Mouse (Mus musculus) liver, embryonic 12.5 days (tissue): Measurements from ENCODE around the gene Acp5. TPM values are rescaled to one million over a fixed set of nuclear protein-coding genes. Genes with fewer than 3 reads are reported as not detected.

Source experiments
- ATAC-seq: fragments of 200-750 bp; cut with Nextera tagmentation; 2 replicates; pipeline ENCODE4 v1.8.0; 2017; ENCODE audit warnings: moderate number of reproducible peaks, mild to moderate bottlenecking, moderate library complexity
- H3K27ac ChIP-seq: fragments of 300-500 bp; sonication (generic); 2 replicates; pipeline ENCODE4 v1.5.1; 2016; ENCODE audit warnings: mild to moderate bottlenecking
- H3K27me3 ChIP-seq: fragments of 300-500 bp; sonication (generic); replicated peaks from 2 replicates; pipeline ENCODE4 v1.6.1; 2016; ENCODE audit warnings: mild to moderate bottlenecking, moderate library complexity
- H3K36me3 ChIP-seq: fragments of 300-500 bp; sonication (generic); 2 replicates; pipeline ENCODE4 v1.6.1; 2016; ENCODE audit warnings: mild to moderate bottlenecking, moderate library complexity
- H3K4me1 ChIP-seq: fragments of 300-500 bp; sonication (generic); 2 replicates; pipeline ENCODE4 v1.6.1; 2016
- H3K4me2 ChIP-seq: fragments of 300-500 bp; sonication (generic); 2 replicates; pipeline ENCODE4 v1.6.1; 2016; ENCODE audit warnings: mild to moderate bottlenecking, moderate library complexity
- H3K4me3 ChIP-seq: fragments of 300-500 bp; sonication (generic); 2 replicates; pipeline ENCODE4 v1.5.1; 2016; ENCODE audit warnings: mild to moderate bottlenecking, moderate library complexity
- H3K9ac ChIP-seq: fragments of 300-500 bp; sonication (generic); 2 replicates; pipeline ENCODE4 v1.6.1; 2016; ENCODE audit warnings: mild to moderate bottlenecking, moderate library complexity
- H3K9me3 ChIP-seq: fragments of 300-500 bp; sonication (generic); replicated peaks from 2 replicates; pipeline ENCODE4 v1.6.1; 2016; ENCODE audit warnings: mild to moderate bottlenecking, moderate library complexity
- WGBS: fragments of 180-500 bp; shearing (Covaris S2); methylation state at CpG from one replicate; pipeline ENCODE4 v1.1.7; 2016; ENCODE audit not compliant: insufficient replicate concordance; 5-methylcytosine and 5-hydroxymethylcytosine counted together
- polyA plus RNA-seq: library from polyadenylated mRNA; unstranded; fragments of >200 nt; fragmentation: Nextera tagmentation; extraction: Ambion mirVana; gene quantifications from 2 replicates; pipeline ENCODE4 v1.2.1, GENCODE M21; 2016

Gene Acp5
- polyA plus RNA-seq, 1 experiment from 2014 or later = 179 TPM

DNA sequence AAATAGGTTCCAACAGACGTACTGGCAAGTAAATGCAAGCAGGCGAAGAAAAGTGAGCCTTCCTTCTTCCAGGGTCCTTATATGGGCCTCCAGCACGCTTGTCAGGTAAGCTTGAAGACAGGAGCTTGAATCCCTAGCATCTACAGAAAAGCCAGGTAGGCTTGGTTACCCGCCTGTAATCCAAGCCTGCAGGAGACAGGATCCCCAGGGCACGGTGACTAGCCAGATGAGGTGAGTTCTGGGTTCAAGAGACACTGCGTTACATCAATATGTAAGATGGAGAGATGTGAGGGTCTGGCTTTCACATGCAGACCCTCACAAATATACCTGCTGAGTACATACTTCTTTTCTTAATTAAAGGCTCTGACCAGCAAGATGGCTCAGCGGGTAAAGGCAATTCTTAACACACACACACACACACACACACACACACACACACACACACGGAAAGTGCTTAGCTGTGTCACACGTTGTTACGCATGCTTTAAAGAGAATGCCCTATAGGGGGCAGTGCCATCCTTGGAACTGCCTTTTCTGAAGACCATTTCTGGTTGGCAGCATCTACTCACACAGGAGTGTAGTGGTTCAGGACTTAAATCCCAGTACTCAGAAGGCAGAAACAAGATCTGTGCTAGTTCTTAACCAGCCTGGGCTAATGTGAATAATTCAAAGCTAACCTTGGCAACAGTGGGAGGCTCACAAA, 17.6 kb downstream of the Acp5 start:
- peak overlapping the region; percentile 82 for H3K4me2 ChIP-seq
- no peak; the same call in 1 of the 2 replicates for ATAC-seq
- H3K27ac ChIP-seq = peak overlapping the region; percentile 55
- no peaks in the 10 kb centered on the region for H3K9me3 ChIP-seq
- peaks cover 19% of the 10 kb centered on the region for H3K36me3 ChIP-seq
- peak overlapping the region; percentile 82 for H3K4me3 ChIP-seq
- no peaks in the 10 kb centered on the region for H3K27me3 ChIP-seq
- peaks cover 57% of the 10 kb centered on the region for H3K4me1 ChIP-seq
- WGBS = 37% methylated on average over 10 of the region's 10 CpGs
- 0 out of 2 replicates have a peak overlapping the region, but pooled peaks have one; percentile 66 for H3K9ac ChIP-seq

DNA sequence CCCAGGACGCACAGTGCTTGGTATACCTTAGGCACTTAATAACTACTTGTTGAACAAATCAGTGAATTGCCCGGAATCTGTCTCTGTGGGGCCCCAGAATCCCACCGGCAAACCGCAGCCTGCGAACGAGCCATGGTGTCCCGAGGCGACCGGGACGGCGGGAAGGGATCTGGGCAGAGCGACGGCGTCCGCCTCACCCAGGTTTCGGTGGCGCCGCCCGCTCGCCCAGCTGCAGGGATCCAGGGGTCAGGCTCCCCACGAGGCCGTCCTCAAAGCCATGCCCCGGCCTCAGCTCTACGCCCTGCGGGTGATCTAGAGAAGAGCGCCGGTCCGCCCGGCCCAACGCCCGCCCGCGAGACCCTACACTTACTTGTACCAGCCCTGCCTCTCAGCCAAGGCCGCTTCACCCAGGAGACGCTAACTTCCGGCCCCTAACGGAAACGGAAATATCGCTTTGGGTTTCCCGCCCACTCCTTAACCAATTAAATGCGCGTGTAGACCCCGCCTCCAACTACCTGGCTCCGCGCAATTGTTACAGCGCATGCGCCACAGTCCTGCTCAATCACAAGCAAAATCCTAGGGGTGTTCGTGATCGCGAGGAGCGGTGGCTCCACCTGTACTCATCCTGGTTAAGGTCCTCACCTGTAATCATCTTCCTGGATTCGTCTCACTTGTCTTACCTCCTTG, 18.6 kb downstream of the Acp5 start, which contains the start of gene Elof1:
Elof1 (minus strand) TSS at position 433 of the 687 bp plus-strand sequence.
- Histone ChIP-seq H3K9me3 (no peaks in the 10 kb centered on the region), H3K36me3 (peaks cover 29% of the 10 kb centered on the region), H3K4me1 (peaks cover 47% of the 10 kb centered on the region), H3K27me3 (no peaks in the 10 kb centered on the region), H3K4me2 (peak within 1 kb of the TSS; percentile 82), H3K9ac (peak within 1 kb of the TSS; percentile 89), H3K27ac (peak within 1 kb of the TSS; percentile 79), H3K4me3 (peak within 1 kb of the TSS; percentile 82)
- under 1% methylated on average over 52 of the region's 52 CpGs for WGBS
- peak; percentile 89 for ATAC-seq

DNA sequence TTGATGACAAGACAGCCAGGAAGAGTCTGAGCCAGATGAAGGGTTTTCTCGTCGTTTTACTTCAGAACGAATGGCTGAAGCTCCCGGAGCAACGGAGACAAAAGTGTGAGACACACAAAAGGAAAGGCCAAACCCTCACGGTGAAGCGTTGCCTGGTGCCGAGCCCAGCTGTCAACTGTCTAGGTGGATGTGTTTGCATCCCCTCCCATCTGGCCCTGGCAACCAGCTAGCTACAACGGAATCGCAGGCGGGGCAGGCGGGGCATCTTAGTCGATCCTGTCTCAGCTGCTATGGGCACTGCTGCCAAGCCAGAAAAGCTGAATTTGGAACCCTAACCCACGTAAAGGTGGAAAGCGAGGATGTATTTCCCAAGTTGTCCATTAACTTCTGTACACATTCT, 19.4 kb downstream of the Acp5 start:
- Histone ChIP-seq H3K4me2 (peak overlapping the region; percentile 82), H3K36me3 (peaks cover 37% of the 10 kb centered on the region), H3K9ac (peak overlapping the region; percentile 89), H3K4me3 (peak overlapping the region; percentile 82), H3K9me3 (no peaks in the 10 kb centered on the region), H3K4me1 (peaks cover 39% of the 10 kb centered on the region), H3K27me3 (no peaks in the 10 kb centered on the region), H3K27ac (peak overlapping the region; percentile 79)
- WGBS = 31% methylated on average over 15 of the region's 15 CpGs
- ATAC-seq = no peak

DNA sequence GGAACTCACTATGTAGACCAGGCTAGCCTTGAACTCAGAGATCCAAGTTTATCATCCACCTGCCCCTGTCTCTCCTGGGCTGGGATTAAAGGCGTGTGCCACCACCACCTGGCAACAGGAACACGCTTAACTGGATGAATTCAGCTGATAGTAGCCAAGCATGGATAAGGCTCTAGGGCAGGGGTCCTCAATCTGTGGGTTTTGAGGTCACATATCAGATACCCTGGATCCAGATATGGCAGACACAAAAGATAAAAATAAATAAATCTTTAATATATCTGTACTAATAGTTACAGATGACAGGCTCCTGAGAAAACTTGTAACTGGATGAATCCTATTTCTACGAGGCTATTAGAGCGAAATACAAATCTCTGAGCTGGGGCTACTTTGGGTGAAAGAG, 19.9 kb downstream of the Acp5 start:
- peak overlapping the region; percentile 89 for H3K9ac ChIP-seq
- WGBS = 80% methylated on average over 4 of the region's 4 CpGs
- peak overlapping the region; percentile 82 for H3K4me2 ChIP-seq
- no peaks in the 10 kb centered on the region for H3K9me3 ChIP-seq
- H3K27me3 ChIP-seq = no peaks in the 10 kb centered on the region
- no peak for ATAC-seq
- peaks cover 35% of the 10 kb centered on the region for H3K4me1 ChIP-seq
- H3K27ac ChIP-seq = no peak overlapping the region
- peaks cover 42% of the 10 kb centered on the region for H3K36me3 ChIP-seq
- peak overlapping the region; percentile 82 for H3K4me3 ChIP-seq

DNA sequence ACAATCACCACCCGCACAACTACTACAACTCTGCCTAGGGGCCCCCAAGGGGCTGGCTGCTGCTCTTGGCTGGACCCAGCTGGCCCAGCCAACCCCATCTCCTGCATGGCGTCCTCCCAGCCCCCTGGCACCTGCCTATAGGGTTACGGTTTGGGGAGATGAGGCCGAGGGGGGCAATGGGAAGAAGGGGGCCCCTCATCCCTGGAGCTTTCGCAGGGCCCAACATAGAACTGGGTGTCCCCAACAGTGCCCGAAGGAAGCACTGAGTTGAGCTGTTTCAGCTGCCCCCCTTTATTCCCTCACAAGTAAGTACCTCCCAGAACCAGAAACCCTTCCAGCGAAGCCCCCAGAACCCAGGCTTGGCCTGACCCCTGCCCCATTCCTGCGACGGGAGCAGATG, 27.3 kb downstream of the Acp5 start:
- ATAC-seq = no peak
- 81% methylated on average over 9 of the region's 9 CpGs for WGBS
- Histone ChIP-seq H3K4me1 (no peaks in the 10 kb centered on the region), H3K27me3 (peaks cover 3% of the 10 kb centered on the region; the same call in 1 of the 2 replicates), H3K9me3 (no peaks in the 10 kb centered on the region), H3K27ac (no peak overlapping the region), H3K4me2 (no peak overlapping the region), H3K4me3 (no peak overlapping the region), H3K36me3 (peaks cover 38% of the 10 kb centered on the region), H3K9ac (no peak overlapping the region)

GRCm38 (mm10) chr9:22099922-22100321, 35.6 kb downstream of the Acp5 start:
- Histone ChIP-seq H3K4me3 (no peak overlapping the region), H3K4me2 (0 out of 2 replicates have a peak overlapping the region, but pooled peaks have one; percentile 12), H3K36me3 (no peaks in the 10 kb centered on the region), H3K9me3 (no peaks in the 10 kb centered on the region), H3K27me3 (peaks cover 73% of the 10 kb centered on the region), H3K9ac (no peak overlapping the region), H3K4me1 (peaks cover 9% of the 10 kb centered on the region; the same call in 1 of the 2 replicates), H3K27ac (no peak overlapping the region)
- 3% methylated on average over 18 of the region's 18 CpGs for WGBS
- no peak for ATAC-seq

DNA sequence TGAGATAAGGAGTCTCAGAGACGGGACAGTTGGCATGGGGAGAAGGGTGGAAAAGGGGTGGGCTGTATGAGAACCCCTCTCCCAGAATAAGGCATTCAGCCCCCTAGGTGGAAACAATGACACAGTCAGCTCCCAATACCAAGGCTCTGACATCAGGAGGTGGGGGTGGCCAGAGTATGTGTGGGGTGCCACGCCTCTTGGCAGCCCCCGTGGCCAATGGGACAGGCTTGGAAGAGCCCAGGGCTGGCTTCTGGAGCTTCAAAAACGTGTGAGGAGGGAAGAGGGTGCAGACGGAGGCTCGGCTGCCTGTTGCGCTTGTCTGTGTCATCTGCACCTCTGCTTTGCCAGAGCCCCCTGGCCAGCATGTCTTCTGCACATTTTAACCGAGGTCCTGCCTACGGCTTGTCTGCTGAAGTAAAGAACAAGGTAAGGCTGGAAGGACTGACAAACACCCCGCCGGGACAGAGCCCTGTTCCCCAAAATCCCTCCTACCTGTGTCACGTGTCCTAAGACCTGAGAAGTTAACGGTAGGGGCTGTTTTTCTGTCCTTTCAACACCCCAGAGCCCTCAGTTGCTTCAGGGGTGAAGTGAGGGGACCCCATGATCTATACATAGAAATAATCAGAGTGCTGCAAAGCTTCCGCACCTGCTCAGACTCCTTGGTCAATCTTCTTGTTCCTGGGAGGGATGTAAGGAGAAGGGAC, 36.4 kb downstream of the Acp5 start, which contains the start of gene Cnn1:
Cnn1 (plus strand) TSS at position 224 of the 704 bp plus-strand sequence.
- H3K27me3 ChIP-seq = peaks cover 81% of the 10 kb centered on the region
- ATAC-seq = no peak
- H3K36me3 ChIP-seq = no peaks in the 10 kb centered on the region
- peaks cover 9% of the 10 kb centered on the region; the same call in 1 of the 2 replicates for H3K4me1 ChIP-seq
- 0 out of 2 replicates have a peak within 1 kb of the TSS, but pooled peaks have one; percentile 12 for H3K4me2 ChIP-seq
- H3K9ac ChIP-seq = no peak within 1 kb of the TSS
- WGBS = 8% methylated on average over 14 of the region's 14 CpGs
- H3K9me3 ChIP-seq = no peaks in the 10 kb centered on the region
- H3K4me3 ChIP-seq = no peak within 1 kb of the TSS
- no peak within 1 kb of the TSS for H3K27ac ChIP-seq

GRCm38 (mm10) chr9:22095854-22096307, 39.6 kb downstream of the Acp5 start:
- peak overlapping the region; percentile 84 for H3K4me2 ChIP-seq
- no peaks in the 10 kb centered on the region for H3K9me3 ChIP-seq
- H3K9ac ChIP-seq = peak overlapping the region; percentile 66
- H3K27me3 ChIP-seq = peaks cover 69% of the 10 kb centered on the region
- ATAC-seq = peak; percentile 84
- no peak overlapping the region for H3K27ac ChIP-seq
- H3K36me3 ChIP-seq = no peaks in the 10 kb centered on the region
- 1% methylated on average over 24 of the region's 24 CpGs for WGBS
- peak overlapping the region; percentile 51 for H3K4me3 ChIP-seq
- H3K4me1 ChIP-seq = peaks cover 9% of the 10 kb centered on the region; the same call in 1 of the 2 replicates

GRCm38 (mm10) chr9:22092746-22093145, 42.8 kb downstream of the Acp5 start:
- H3K9me3 ChIP-seq = no peaks in the 10 kb centered on the region
- no peak overlapping the region for H3K4me2 ChIP-seq
- H3K4me3 ChIP-seq = no peak overlapping the region
- no peak for ATAC-seq
- H3K36me3 ChIP-seq = no peaks in the 10 kb centered on the region
- no peak overlapping the region for H3K27ac ChIP-seq
- WGBS = 83% methylated on average over 6 of the region's 6 CpGs
- H3K9ac ChIP-seq = no peak overlapping the region
- peaks cover 9% of the 10 kb centered on the region; the same call in 1 of the 2 replicates for H3K4me1 ChIP-seq
- peaks cover 38% of the 10 kb centered on the region for H3K27me3 ChIP-seq

GRCm38 (mm10) chr9:22089986-22090385, 45.5 kb downstream of the Acp5 start:
- 78% methylated on average over 7 of the region's 7 CpGs for WGBS
- Histone ChIP-seq H3K36me3 (no peaks in the 10 kb centered on the region), H3K4me2 (no peak overlapping the region), H3K4me3 (no peak overlapping the region), H3K9ac (no peak overlapping the region), H3K4me1 (peaks cover 10% of the 10 kb centered on the region), H3K27ac (no peak overlapping the region), H3K27me3 (peaks cover 18% of the 10 kb centered on the region), H3K9me3 (no peaks in the 10 kb centered on the region)
- ATAC-seq = no peak

GRCm38 (mm10) chr9:22089281-22089680, 46.2 kb downstream of the Acp5 start:
- H3K9ac ChIP-seq = no peak overlapping the region
- no peak for ATAC-seq
- H3K9me3 ChIP-seq = no peaks in the 10 kb centered on the region
- no peak overlapping the region for H3K4me3 ChIP-seq
- H3K4me2 ChIP-seq = no peak overlapping the region
- 95% methylated on average over 7 of the region's 7 CpGs for WGBS
- H3K27me3 ChIP-seq = peaks cover 11% of the 10 kb centered on the region
- H3K36me3 ChIP-seq = no peaks in the 10 kb centered on the region
- no peak overlapping the region for H3K27ac ChIP-seq
- peaks cover 17% of the 10 kb centered on the region for H3K4me1 ChIP-seq
